ENCODE assay signal across 24 mouse cellular contexts in genomic region chr5:121422787-121423186, GRCm38 (mm10). TPM values are rescaled to one million over a fixed set of nuclear protein-coding genes. Genes with fewer than 3 reads are reported as not detected.
DNase-seq lines count a peak whose midpoint lies in the region; ATAC-seq lines count a peak whose summit lies in the region.
"Had no signal": no experiment of that assay in that cellular context is flagged by ENCODE, and none has a peak within 500 bp of the region (broad histone marks: within the 10 kb centered on the region; RNA-seq: fewer than 3 reads in every experiment).

No protein-coding gene starts in this region.

- H3K27me3 ChIP-seq in megakaryocyte, embryonic 14.5 days (replicated peaks), result no peaks in the 10 kb centered on the region
- H3K27me3 ChIP-seq: embryonic facial prominence, embryonic 12.5 days; embryonic facial prominence, embryonic 15.5 days; forebrain, embryonic 12.5 days had no signal

- H3K9me3 ChIP-seq in megakaryocyte, embryonic 14.5 days, result no peaks in the 10 kb centered on the region
- H3K9me3 ChIP-seq: embryonic facial prominence, embryonic 12.5 days; embryonic facial prominence, embryonic 15.5 days; forebrain, embryonic 10.5 days; forebrain, embryonic 12.5 days had no signal

- H3K4me1 ChIP-seq in megakaryocyte, embryonic 14.5 days, result peaks cover 31% of the 10 kb centered on the region
- H3K4me1 ChIP-seq: embryonic facial prominence, embryonic 12.5 days; embryonic facial prominence, embryonic 15.5 days; forebrain, embryonic 10.5 days; forebrain, embryonic 12.5 days had no signal

- H3K36me3 ChIP-seq in megakaryocyte, embryonic 14.5 days (replicated peaks; ENCODE audit: low read length), result peaks cover 99% of the 10 kb centered on the region

- no peak for DNase-seq in frontal cortex, postnatal 10 days (ENCODE audit: low spot score in 2 of 2)
- DNase-seq in right cerebral cortex, adult 2 months (ENCODE audit: low spot score in 2 of 2), result peak; percentile 41 to 53
- no peak for DNase-seq in right cerebral cortex, postnatal 25 days
- DNase-seq in adrenal gland, adult 8-10 months, result no peak
- DNase-seq: adrenal gland, adult 2 months; adrenal gland, postnatal 14 days; adrenal gland, postnatal 36 days; cerebellum, adult 11 months; cerebellum, adult 18-20 months; cerebellum, adult 8-10 months; cerebellum, adult 9-11 months; cerebellum, postnatal 14 days; cerebellum, postnatal 36 days; embryo, embryonic 11 days had no signal

- H3K4me3 ChIP-seq in megakaryocyte, embryonic 14.5 days (replicated peaks), result peak overlapping the region; percentile 40
- H3K4me3 ChIP-seq: embryonic facial prominence, embryonic 12.5 days; embryonic facial prominence, embryonic 15.5 days; erythroblast, embryonic 14.5 days; forebrain, embryonic 10.5 days; forebrain, embryonic 12.5 days had no signal

- peak; percentile 64; the same call in 1 of the 2 replicates for ATAC-seq in frontal cortex, adult (ENCODE audit: low TSS enrichment)
- no peak for ATAC-seq in megakaryocyte, adult 5-6 weeks (ENCODE audit: poor library complexity, severe bottlenecking)
- ATAC-seq: forebrain, embryonic 14.5 days; forebrain, embryonic 16.5 days had no signal

RNA-seq across cellular contexts. Expression of gene Naa25, which starts 25.1 kb away (rescaled TPM):
- 1.0 TPM in 1 of 2 replicates, not detected in the other for polyA plus RNA-seq in megakaryocyte, embryonic 14.5 days (2012; ENCODE audit: insufficient read depth, low replicate concordance)
- 13.3 and 17.9 TPM in 2 replicates for total RNA-seq in megakaryocyte, adult 5-6 weeks (2015)
- total RNA-seq in megakaryocyte, adult 5-6 weeks (2017), result 25.6 and 32.2 TPM in 2 replicates
- total RNA-seq in adrenal gland, adult 8-10 months (2022), result 10 to 100 TPM; 33.4 to 40.0 (median 35.9) TPM

RNA-seq across cellular contexts. Expression of gene Tmem116, which starts 28.9 kb away (rescaled TPM):
- 0.93 TPM in 1 of 2 replicates, not detected in the other for polyA plus RNA-seq in megakaryocyte, embryonic 14.5 days (2012; ENCODE audit: insufficient read depth, low replicate concordance)
- not detected in 2 replicates for total RNA-seq in megakaryocyte, adult 5-6 weeks (2015)
- total RNA-seq in megakaryocyte, adult 5-6 weeks (2017), result not detected in 2 replicates
- total RNA-seq in adrenal gland, adult 8-10 months (2022), result 1 to 10 TPM; 3.2 to 7.3 (median 4.5) TPM

RNA-seq across cellular contexts. Expression of gene Erp29, which starts 29.5 kb away (rescaled TPM):
- 132 and 257 TPM in 2 replicates for polyA plus RNA-seq in megakaryocyte, embryonic 14.5 days (2012; ENCODE audit: insufficient read depth, low replicate concordance)
- total RNA-seq in megakaryocyte, adult 5-6 weeks (2015), result 266 and 273 TPM in 2 replicates
- total RNA-seq in megakaryocyte, adult 5-6 weeks (2017), result 936 and 1,238 TPM in 2 replicates
- total RNA-seq in adrenal gland, adult 8-10 months (2022), result 100 to 1,000 TPM; 105 to 121 (median 115) TPM

RNA-seq across cellular contexts. Expression of gene Trafd1, which starts 37.4 kb away (rescaled TPM):
- polyA plus RNA-seq in megakaryocyte, embryonic 14.5 days (2012; ENCODE audit: insufficient read depth, low replicate concordance), result 34.2 and 34.9 TPM in 2 replicates
- 77.9 and 78.1 TPM in 2 replicates for total RNA-seq in megakaryocyte, adult 5-6 weeks (2015)
- 92.5 and 94.1 TPM in 2 replicates for total RNA-seq in megakaryocyte, adult 5-6 weeks (2017)
- total RNA-seq in adrenal gland, adult 8-10 months (2022), result 10 to 100 TPM; 37.0 to 67.7 (median 52.0) TPM

Comparison
In these comparisons a context has a peak if more than half of its experiments do, and no peak if none do; other contexts are left out.
1. DNase-seq: peak in right cerebral cortex, adult 2 months (2 of 2); none in frontal cortex, postnatal 10 days (0 of 2), right cerebral cortex, postnatal 25 days (single experiment) and adrenal gland, adult 8-10 months (single experiment).
2. RNA of gene Tmem116, which starts 28.9 kb away (total RNA-seq): 3.2 to 7.3 TPM in adrenal gland, adult 8-10 months; not detected in megakaryocyte, adult 5-6 weeks; every median in the first group is over 4 times any median in the second.